Mouse (Mus musculus) T-helper 17 cell (primary cell): ENCODE measurements around the gene Phrf1.

Experiments
- in situ Hi-C, 2 experiments: fragments of 300-600 bp; cut with MboI, MseI; formaldehyde crosslinking; loops; 1 replicate in 1 of 2; 2 replicates in 1 of 2; pipeline ENCODE4 v1.15.1; 2025; ENCODE audit warnings: high pct_unique_total_duplicates in 2 of 2

Gene Phrf1

DNA sequence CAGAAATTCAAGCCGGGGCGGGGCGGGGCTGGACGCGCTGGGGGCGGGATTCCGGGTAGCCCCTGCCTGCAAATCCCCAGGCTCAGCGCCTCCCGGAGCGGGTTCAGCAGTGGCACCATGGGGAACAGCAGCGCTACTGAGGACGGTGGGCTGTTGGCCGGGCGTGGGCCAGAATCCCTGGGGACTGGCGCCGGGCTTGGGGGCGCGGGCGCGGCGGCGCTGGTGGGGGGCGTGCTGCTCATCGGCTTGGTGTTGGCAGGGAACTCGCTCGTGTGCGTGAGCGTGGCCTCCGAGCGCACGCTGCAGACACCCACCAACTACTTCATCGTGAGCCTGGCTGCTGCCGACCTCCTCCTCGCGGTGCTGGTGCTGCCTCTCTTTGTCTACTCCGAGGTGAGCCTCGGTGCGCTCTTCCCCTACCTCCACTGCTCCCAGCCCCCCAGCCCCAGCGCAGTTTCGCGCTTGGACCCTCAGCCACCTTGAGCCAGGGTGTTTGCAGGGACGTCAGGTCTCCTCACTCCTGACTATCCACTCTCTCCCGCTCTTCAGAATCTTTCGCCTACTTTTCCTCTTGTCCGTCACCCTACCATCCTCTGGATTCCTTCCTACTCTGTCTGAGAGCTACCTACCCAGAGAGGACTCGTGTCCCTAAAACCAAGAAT is 63.5 kb downstream of the Phrf1 start, which contains the start of gene Drd4:
TSS of gene Drd4 (plus strand) at position 86 of the 662 bp plus-strand sequence.
- in situ Hi-C loops: no loop called here

DNA sequence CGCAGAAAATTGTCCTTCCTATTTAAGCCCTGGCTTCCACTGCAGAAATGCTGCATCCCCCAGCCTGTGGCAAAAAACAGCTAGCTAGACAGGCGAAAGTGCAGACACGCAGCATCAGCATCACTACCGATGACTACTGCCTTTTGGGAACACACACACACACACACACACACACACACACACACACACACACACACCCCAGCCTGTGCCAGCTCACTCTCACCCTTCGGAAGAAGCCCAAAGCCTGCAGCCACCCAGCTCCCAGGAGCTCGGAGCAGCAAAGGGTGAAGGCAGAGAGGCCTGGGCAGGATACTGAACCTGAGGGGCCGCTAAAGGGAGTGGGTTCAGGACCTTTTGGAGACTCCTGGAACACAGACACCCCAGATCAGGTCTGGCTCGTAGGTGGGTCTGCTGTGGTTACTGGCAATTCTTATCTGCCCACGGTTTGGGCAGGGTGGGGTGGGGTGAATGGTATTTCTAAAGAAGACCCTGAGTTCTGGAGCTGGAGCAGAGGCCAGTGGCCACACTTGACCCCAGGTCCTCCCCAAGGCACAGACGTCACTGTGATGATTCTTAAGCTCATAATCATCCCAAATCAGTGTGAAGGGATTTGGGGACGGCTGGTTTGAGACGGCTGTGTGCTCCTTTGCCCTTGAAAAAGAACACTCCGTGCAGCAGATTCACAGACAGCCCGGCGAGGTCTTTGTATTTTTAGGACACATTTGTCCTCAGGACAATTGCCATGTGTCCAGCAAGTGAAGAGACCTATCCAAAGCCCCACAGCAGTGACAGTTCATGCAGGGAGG is 64.2 kb downstream of the Phrf1 start:
- in situ Hi-C loops: no loop called here

DNA sequence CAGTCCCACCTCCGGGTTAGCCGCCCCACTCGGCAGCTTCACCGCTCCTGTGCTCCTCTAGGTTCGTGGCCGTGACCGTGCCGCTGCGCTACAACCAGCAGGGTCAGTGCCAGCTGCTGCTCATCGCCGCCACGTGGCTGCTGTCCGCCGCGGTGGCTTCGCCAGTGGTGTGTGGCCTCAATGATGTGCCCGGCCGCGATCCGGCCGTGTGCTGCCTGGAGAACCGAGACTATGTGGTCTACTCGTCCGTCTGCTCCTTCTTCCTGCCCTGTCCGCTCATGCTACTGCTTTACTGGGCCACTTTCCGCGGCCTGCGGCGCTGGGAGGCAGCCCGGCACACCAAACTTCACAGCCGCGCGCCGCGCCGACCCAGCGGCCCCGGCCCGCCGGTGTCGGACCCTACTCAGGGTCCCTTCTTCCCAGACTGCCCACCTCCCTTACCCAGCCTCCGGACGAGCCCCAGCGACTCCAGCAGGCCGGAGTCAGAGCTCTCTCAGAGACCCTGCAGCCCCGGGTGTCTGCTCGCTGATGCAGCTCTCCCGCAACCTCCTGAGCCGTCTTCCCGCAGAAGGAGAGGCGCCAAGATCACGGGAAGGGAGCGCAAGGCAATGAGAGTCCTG is 65.4 kb downstream of the Phrf1 start:
- in situ Hi-C loops: no loop called here

DNA sequence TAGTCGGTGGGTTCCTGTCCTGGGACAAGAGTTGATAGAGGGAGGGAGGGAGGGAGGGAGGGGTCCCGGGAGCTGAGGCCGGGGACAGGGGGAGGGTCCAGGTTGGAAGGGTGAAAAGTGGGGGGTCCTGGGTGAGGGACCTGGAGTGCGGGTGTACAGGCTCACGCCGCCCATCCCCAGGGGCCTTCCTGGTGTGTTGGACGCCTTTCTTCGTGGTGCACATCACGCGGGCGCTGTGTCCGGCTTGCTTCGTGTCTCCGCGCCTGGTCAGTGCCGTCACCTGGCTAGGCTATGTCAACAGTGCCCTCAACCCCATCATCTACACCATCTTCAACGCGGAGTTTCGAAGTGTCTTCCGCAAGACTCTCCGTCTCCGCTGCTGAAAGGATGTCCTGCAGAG is 65.9 kb downstream of the Phrf1 start:
- in situ Hi-C loops: no loop called here

DNA sequence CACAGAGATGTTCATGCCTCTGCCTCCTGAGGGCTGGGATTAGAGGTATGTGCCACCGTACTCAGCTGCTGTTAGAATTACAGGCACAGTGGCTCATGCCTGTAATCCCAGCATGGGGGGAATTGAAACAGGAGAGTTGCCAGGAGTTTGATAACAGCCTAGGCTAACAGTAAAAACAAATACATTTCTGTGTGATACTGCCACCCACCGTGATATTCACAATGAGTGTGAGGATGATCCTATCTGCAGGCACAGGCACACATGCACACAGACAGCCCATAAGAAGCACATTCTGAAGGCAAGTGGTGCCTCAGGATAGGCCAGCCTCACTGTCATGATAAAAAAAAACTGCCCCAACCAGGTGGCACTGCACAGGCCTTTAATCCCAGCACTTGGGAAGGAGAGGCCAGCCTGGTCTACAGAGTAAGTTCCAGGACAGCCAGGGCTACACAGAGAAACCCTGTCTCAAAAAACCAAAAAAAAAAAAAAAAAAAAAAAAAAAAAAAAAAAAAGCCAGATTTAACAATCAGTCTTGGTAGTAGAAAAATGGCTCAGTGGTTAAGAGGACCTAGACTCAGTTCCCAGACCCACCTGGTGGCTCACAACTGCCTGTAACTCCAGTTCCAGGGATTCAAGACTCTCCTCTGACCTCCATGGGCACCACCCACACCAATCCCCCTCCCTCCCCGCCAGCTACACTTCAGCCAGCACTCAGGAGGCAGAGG is 69.5 kb downstream of the Phrf1 start:
- in situ Hi-C loops: no loop called here

DNA sequence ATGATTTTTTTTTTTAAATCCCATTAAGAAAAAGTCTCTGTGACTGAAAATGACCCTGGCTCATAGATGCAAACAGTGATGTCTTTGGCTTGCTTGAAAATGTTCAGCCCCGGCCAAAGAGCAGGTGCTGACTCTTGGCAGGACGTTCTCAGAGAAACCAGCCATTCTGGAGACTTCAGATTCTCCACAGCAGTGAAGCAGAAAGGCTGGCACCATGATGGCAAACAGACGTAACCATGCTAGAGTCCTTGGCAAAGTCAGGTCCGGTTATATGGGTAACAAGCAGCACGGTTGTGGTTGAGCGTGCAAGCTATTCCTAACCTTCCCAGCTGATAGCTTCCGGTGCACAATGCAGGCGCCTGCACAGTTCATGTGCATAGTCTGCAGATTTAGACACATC is 70.6 kb downstream of the Phrf1 start:
- in situ Hi-C loops: no loop called here

DNA sequence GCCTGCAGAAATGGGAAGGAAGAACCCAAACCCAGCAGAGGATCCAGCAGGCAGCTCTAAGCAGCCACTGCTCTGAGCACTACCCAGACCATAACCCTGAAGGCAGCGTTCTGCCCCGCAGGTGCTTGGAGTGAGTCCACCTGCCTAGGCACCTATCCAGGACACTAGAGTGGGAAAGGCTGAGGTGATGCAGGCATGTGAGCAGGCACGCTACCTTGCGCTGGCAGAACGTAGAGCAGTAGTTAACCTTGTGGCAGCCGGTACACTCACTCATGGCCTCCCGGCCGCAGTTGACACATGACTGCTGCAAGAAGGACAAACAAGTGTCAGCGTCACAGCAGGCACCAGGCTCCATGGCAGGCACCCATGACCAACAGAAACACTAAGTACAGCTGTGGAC is 72.8 kb downstream of the Phrf1 start:
- in situ Hi-C loops: no loop called here

DNA sequence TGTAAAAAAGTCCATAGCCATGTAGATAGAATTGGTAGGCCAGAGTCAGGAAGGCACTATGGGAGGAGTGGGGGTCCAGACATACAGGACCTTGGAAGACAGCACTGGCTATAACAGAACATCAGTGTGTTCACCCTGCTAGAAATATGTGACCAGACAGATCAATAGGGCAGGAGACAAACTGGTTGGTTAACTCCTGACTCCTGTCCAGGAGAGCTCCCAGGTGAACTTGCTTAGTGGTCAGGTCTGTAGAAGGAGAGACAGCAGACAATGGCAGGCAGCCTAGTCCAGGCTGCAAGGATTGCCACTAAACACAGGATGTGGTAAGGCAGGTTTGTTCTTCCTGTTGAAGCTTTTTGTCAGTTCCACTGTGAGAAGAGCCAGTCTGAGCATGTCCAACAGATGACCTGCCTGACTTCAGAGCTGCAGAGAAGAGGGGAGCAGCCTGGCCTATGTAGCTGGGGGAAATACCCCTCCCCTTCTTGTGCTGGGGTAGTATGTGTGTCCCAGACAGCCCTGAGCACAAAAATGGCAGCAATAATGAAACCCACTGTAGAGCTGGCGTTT is 74.2 kb downstream of the Phrf1 start:
- in situ Hi-C loops: no loop called here

DNA sequence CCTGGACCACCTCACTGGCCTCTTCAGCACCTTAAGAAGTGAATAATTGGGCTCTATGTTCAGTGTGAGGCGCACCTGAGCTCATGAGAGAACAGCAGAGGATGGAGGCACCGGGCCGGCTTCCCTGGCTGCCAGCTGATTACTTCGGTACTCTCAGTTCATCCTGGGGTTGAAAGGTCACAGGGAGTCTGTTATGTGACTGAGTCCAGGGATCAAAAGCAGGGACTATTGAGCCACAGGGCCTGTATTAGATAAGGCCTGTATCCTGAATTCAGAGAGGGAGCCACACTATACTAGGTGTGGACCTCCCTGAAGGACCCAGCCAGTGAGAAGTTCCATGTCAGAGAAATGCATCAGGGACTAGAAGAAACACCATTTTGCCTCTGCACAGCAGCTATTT is 76.0 kb downstream of the Phrf1 start:
- in situ Hi-C loops: no loop called here
